Mouse (Mus musculus) hindbrain, embryonic 11.5 days (tissue): ENCODE data around the gene Prpf18. TPM values are rescaled to one million over a fixed set of nuclear protein-coding genes. Genes with fewer than 3 reads are reported as not detected.

Experiments used
- ATAC-seq: fragments of 200-750 bp; cut with Nextera tagmentation; 2 replicates; pipeline ENCODE4 v1.8.0; 2017; ENCODE audit warnings: mild to moderate bottlenecking, moderate TSS enrichment, moderate library complexity; ENCODE audit not compliant: low FRiP score
- DNase-seq: peaks from one replicate; pipeline ENCODE4 v3.0.0-alpha.2; 2015; ENCODE audit warnings: low spot score
- H3K27ac ChIP-seq: fragments of 300-500 bp; sonication (generic); 2 replicates; pipeline ENCODE4 v1.5.1; 2014; ENCODE audit warnings: mild to moderate bottlenecking, low read depth, low read length
- H3K27me3 ChIP-seq: fragments of 300-500 bp; sonication (generic); 2 replicates; pipeline ENCODE4 v1.6.1; 2014; ENCODE audit warnings: mild to moderate bottlenecking, low read length, moderate library complexity, mixed read lengths; ENCODE audit not compliant: control insufficient read depth, insufficient read depth
- H3K36me3 ChIP-seq: fragments of 300-500 bp; sonication (generic); 2 replicates; pipeline ENCODE4 v1.6.1; 2014; ENCODE audit warnings: mild to moderate bottlenecking, low read length, moderate library complexity, mixed read lengths; ENCODE audit not compliant: control insufficient read depth, insufficient read depth
- H3K4me1 ChIP-seq: fragments of 300-500 bp; sonication (generic); replicated peaks from 2 replicates; pipeline ENCODE4 v1.6.1; 2014; ENCODE audit warnings: low read length, mixed read lengths; ENCODE audit not compliant: control insufficient read depth, insufficient read depth
- H3K4me2 ChIP-seq: fragments of 300-500 bp; sonication (generic); replicated peaks from 2 replicates; pipeline ENCODE4 v1.6.1; 2014; ENCODE audit warnings: mild to moderate bottlenecking, low read depth, low read length
- H3K4me3 ChIP-seq: fragments of 300-500 bp; sonication (generic); 2 replicates; pipeline ENCODE4 v1.5.1; 2014; ENCODE audit warnings: low read depth, low read length
- H3K9ac ChIP-seq: fragments of 300-500 bp; sonication (generic); 2 replicates; pipeline ENCODE4 v1.6.1; 2014; ENCODE audit warnings: low read depth, low read length
- H3K9me3 ChIP-seq: fragments of 300-500 bp; sonication (generic); 2 replicates; pipeline ENCODE4 v1.6.1; 2016; ENCODE audit warnings: low read length; ENCODE audit not compliant: control insufficient read depth
- WGBS: fragments of 180-500 bp; shearing (Covaris S2); extraction: QIAGEN DNeasy Blood & Tissue Kit; methylation state at CpG from one replicate; pipeline ENCODE4 v1.1.7; 2014; 5-methylcytosine and 5-hydroxymethylcytosine counted together
- polyA plus RNA-seq: library from polyadenylated mRNA; unstranded; fragments of >200 nt; fragmentation: Nextera tagmentation; extraction: Ambion mirVana; gene quantifications from 2 replicates; pipeline ENCODE4 v1.2.1, GENCODE M21; 2014

The Prpf18 gene
- polyA plus RNA-seq, 1 experiment from 2014 or later: 48.9 TPM

DNA sequence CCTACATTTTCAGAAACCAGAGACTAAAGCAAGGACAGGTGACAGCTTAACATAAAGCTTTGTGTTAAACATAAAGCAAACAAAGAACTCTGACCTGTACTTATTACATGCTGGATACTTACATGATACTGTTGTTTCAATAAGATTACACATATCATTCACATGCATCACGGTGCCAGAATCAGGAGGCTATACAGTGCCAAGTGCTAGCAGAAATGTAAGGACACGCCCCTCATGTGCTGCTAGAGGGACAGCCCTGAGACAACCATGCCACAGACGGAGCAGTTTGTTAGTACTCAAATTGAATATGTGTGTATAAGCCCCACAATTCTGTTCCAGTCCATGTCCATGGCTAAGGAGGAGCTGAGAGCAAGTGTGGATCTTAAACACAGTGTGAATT is 13.7 kb downstream of the Prpf18 start:
- Histone ChIP-seq H3K9me3 (no peaks in the 10 kb centered on the region), H3K4me2 (no peak overlapping the region), H3K27ac (no peak overlapping the region), H3K9ac (no peak overlapping the region), H3K4me1 (no peaks in the 10 kb centered on the region), H3K4me3 (no peak overlapping the region), H3K36me3 (peaks cover 17% of the 10 kb centered on the region), H3K27me3 (no peaks in the 10 kb centered on the region)
- no peak for DNase-seq
- 87% methylated on average over 3 of the region's 3 CpGs for WGBS
- no peak for ATAC-seq

DNA sequence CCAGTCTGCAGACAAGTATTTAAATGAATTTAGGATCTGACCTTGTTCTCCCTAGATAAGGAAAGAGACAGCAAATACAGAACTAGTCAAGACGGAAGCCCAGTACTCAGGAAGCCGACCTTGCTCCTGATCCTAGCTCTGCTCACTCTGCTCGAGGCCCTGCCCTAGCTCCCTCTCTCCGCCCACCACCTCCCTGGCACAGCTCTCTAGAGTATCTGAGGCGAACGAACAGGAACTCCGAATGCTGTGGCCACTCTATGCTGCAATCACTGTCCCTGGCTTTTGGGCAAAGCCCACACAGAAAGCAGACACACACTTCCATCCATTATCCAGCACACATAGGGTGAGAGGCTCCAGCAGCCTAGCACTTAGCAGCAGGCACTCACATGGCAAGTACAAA is 15.3 kb downstream of the Prpf18 start:
- Histone ChIP-seq H3K4me2 (no peak overlapping the region), H3K27ac (no peak overlapping the region), H3K36me3 (peaks cover 16% of the 10 kb centered on the region), H3K27me3 (no peaks in the 10 kb centered on the region), H3K9ac (no peak overlapping the region), H3K9me3 (no peaks in the 10 kb centered on the region), H3K4me1 (no peaks in the 10 kb centered on the region), H3K4me3 (no peak overlapping the region)
- ATAC-seq: no peak
- WGBS: 84% methylated on average over 7 of the region's 7 CpGs
- no peak for DNase-seq

DNA sequence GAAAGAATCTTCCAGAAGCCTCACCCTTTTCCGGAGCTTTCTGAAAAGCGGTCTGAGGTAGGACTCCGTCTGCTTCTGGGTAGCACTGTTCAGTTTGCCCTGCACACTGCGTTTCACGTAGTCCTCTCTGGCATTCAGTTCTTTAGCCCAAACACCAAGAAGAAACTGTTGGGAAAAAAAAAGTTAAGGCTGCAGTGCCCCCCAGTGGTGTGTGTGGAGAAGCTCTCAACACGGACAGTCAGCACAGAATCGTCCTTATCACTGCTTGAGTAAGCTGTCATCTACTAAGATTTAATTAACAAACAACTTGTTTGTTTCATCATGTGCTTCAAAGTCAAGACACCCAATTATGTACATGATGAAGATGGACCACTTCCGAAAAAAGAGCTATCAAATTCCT is 16.1 kb downstream of the Prpf18 start:
- H3K9me3 ChIP-seq: no peaks in the 10 kb centered on the region
- H3K4me3 ChIP-seq: no peak overlapping the region
- H3K9ac ChIP-seq: no peak overlapping the region
- H3K4me1 ChIP-seq: no peaks in the 10 kb centered on the region
- H3K36me3 ChIP-seq: peaks cover 15% of the 10 kb centered on the region
- DNase-seq (peak; percentile 23), ATAC-seq (no peak)
- H3K27ac ChIP-seq: no peak overlapping the region
- no peaks in the 10 kb centered on the region for H3K27me3 ChIP-seq
- H3K4me2 ChIP-seq: no peak overlapping the region
- 91% methylated on average over 8 of the region's 8 CpGs for WGBS

DNA sequence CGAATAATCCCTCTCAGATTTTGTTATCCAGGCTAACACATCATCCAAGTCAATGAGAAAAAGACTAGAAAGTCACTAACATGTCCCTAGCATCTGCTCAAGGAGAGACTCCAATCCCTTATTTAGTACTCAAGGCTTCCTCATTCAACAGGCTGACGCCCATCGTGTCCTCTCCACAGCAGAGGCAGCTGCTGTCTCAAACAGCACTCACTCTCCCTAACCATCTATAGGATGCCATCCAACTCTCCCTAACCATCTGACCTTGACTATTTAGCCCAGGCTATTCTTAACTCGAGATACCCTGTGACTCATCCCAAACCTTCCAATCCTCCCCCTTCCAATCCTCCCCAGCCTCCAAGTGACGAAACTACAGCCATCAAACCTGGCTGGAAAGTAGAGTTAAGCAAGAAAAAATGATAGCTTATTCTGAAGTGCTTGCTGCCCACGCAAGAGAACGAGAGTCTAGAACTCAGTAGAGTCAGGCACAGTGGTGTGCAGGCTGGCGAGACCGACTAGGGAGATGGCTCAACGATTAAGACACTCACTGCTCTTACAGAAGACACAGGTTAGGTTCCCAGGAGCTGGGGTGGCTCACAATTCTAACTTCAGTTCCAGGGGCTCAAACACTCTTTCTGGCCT is 21.6 kb downstream of the Prpf18 start:
- ATAC-seq (no peak), DNase-seq (no peak)
- H3K27ac ChIP-seq: no peak overlapping the region
- no peak overlapping the region for H3K9ac ChIP-seq
- H3K4me3 ChIP-seq: no peak overlapping the region
- no peaks in the 10 kb centered on the region for H3K9me3 ChIP-seq
- WGBS: 97% methylated on average over 10 of the region's 10 CpGs
- peaks cover 9% of the 10 kb centered on the region; the same call in 1 of the 2 replicates for H3K36me3 ChIP-seq
- H3K27me3 ChIP-seq: no peaks in the 10 kb centered on the region
- H3K4me2 ChIP-seq: no peak overlapping the region
- no peaks in the 10 kb centered on the region for H3K4me1 ChIP-seq

DNA sequence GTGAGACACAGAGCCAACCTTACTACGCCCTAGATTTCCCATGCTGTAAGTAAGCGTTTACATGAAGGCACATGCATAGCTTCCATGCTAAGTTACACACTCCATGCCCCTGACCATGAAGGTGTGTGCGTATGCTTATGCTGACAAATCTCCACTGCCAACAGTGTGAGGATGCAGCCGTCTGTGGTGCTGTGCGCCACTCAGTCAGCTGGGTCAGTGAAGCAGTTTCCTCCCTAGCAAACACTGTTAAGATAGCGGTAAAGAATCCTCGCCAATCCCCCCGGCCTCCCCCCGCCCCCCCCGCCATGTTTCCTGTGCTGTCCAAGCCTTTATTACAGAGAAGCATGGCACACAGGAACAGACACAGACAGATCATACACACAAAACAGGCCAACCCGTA is 22.4 kb downstream of the Prpf18 start:
- Histone ChIP-seq H3K27ac (no peak overlapping the region), H3K4me1 (no peaks in the 10 kb centered on the region), H3K36me3 (peaks cover 6% of the 10 kb centered on the region; the same call in 1 of the 2 replicates), H3K4me2 (no peak overlapping the region), H3K9me3 (no peaks in the 10 kb centered on the region), H3K4me3 (no peak overlapping the region), H3K9ac (no peak overlapping the region), H3K27me3 (no peaks in the 10 kb centered on the region)
- ATAC-seq (no peak), DNase-seq (no peak)
- 94% methylated on average over 11 of the region's 11 CpGs for WGBS

DNA sequence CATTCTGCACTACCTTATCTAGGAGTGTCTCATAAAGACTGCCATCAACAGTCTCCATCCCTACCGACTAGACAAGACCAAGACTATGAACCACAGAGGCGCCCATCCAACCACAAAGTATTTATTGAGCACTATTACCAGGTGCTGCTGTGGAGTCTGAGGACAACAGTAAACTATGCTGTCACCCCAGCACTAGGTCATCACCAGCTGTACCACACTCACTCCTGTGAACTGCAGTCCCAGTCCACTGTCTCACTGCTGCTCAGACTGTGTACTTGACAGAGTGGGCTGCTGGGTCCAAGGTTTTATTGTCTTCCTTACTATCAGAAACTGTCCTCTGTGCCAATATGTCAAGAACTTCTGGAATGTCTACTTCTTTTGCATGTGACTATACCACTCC is 23.0 kb downstream of the Prpf18 start:
- Histone ChIP-seq H3K4me3 (no peak overlapping the region), H3K9me3 (no peaks in the 10 kb centered on the region), H3K9ac (no peak overlapping the region), H3K27me3 (no peaks in the 10 kb centered on the region), H3K4me1 (no peaks in the 10 kb centered on the region), H3K27ac (no peak overlapping the region), H3K36me3 (peaks cover 6% of the 10 kb centered on the region; the same call in 1 of the 2 replicates), H3K4me2 (no peak overlapping the region)
- 96% methylated on average over 2 of the region's 2 CpGs for WGBS
- DNase-seq (no peak), ATAC-seq (no peak)

DNA sequence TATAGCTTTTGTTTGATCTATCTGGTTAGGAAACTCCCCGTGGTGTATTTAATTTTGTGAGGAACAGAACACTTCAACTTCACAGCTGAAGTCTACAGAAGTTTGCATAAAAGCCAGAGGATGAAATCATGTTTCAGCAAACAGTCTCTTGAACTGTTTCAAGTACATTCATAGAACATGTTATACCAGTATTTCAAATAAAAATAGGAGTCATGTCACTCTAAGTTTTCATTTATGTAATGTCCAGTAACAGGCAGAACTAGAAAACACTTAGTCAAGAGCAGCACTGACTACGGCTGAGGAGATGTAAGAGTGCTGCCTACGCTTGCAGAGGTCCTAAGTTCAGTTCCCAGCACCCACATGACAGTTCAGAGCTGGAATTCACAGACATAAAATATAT is 25.0 kb downstream of the Prpf18 start:
- H3K36me3 ChIP-seq: peaks cover 2% of the 10 kb centered on the region; the same call in 1 of the 2 replicates
- no peaks in the 10 kb centered on the region for H3K27me3 ChIP-seq
- DNase-seq (no peak), ATAC-seq (no peak)
- H3K4me1 ChIP-seq: no peaks in the 10 kb centered on the region
- no peaks in the 10 kb centered on the region for H3K9me3 ChIP-seq
- no peak overlapping the region for H3K27ac ChIP-seq
- no peak overlapping the region for H3K4me3 ChIP-seq
- H3K4me2 ChIP-seq: no peak overlapping the region
- 97% methylated on average over 3 of the region's 3 CpGs for WGBS
- no peak overlapping the region for H3K9ac ChIP-seq

DNA sequence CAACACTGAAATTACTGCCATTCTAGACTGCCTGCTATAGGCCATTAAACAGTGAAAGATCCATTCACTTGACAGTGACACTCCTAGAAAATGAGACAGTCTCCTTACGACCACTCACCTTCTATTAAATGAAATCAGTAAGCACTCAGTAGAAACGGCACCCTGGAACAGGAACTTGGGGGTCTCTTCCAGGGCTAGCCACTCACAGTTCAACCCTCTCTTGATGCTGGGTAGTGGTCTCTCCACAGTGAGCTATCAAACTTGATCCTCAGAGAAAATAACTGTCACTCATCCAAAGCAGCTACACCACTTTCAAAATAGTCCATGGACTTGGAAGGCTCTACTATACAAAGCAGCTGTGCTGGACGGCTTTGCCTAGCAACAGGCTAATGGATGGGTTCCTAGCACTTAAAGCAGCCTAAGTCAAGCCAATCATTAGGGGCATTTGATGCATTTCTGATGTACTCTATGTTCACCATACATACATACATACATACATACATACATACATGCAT is 30.4 kb downstream of the Prpf18 start:
- H3K36me3 ChIP-seq: peaks cover 2% of the 10 kb centered on the region; the same call in 1 of the 2 replicates
- no peak overlapping the region for H3K4me3 ChIP-seq
- no peak overlapping the region for H3K4me2 ChIP-seq
- ATAC-seq (no peak), DNase-seq (no peak)
- no peaks in the 10 kb centered on the region for H3K27me3 ChIP-seq
- H3K4me1 ChIP-seq: no peaks in the 10 kb centered on the region
- H3K9ac ChIP-seq: no peak overlapping the region
- H3K27ac ChIP-seq: no peak overlapping the region
- WGBS: 85% methylated on average over 3 of the region's 3 CpGs
- H3K9me3 ChIP-seq: no peaks in the 10 kb centered on the region

DNA sequence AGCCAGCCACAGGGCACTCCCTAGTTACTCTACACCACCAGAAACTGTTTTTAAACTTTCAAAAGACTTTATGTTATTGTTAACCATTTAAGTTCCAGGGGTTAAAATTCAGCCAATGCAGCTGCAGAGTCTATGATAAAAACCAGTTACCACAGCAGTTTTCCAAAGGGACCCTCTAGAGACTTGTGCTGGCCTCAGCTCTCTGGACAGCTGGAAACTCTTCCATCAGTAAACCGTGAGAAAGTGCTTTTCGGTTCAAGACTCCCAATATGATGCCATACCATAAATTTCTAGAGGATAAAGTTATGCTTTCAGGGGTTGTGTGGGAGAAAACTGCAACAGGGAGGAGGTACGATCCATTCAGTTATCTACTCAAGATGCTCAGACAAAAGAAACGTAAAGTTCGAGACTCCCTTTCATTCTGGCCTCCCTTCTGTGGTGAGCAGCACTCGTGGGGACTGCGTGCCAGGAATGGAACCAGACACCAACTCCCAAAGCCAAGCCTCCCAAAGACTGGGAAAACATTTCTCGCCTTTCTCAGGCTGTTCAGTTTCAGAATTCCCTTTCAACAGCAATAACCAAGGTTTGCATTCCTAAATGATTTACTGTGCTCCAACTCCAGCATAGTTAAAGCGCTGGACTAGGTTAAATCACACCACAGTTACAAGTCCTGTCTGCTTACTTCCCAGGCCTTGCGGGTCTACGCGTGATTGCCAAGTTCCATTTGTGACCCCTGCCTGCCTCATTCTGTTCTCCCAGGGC is 31.1 kb downstream of the Prpf18 start:
- H3K4me2 ChIP-seq: no peak overlapping the region
- no peak overlapping the region for H3K27ac ChIP-seq
- DNase-seq: no peak
- no peak overlapping the region for H3K9ac ChIP-seq
- peaks cover 2% of the 10 kb centered on the region; the same call in 1 of the 2 replicates for H3K36me3 ChIP-seq
- no peaks in the 10 kb centered on the region for H3K27me3 ChIP-seq
- no peak overlapping the region for H3K4me3 ChIP-seq
- no peaks in the 10 kb centered on the region for H3K9me3 ChIP-seq
- no peak for ATAC-seq
- 74% methylated on average over 12 of the region's 12 CpGs for WGBS
- no peaks in the 10 kb centered on the region for H3K4me1 ChIP-seq
